Mouse (Mus musculus): ENCODE data around the gene Gm6034.
"Not testable (repeated sequence)": the region's sequence is repeated elsewhere in the genome, so short reads cannot be mapped to it uniquely, and the experiment has no call there.

Gm6034 gene

DNA sequence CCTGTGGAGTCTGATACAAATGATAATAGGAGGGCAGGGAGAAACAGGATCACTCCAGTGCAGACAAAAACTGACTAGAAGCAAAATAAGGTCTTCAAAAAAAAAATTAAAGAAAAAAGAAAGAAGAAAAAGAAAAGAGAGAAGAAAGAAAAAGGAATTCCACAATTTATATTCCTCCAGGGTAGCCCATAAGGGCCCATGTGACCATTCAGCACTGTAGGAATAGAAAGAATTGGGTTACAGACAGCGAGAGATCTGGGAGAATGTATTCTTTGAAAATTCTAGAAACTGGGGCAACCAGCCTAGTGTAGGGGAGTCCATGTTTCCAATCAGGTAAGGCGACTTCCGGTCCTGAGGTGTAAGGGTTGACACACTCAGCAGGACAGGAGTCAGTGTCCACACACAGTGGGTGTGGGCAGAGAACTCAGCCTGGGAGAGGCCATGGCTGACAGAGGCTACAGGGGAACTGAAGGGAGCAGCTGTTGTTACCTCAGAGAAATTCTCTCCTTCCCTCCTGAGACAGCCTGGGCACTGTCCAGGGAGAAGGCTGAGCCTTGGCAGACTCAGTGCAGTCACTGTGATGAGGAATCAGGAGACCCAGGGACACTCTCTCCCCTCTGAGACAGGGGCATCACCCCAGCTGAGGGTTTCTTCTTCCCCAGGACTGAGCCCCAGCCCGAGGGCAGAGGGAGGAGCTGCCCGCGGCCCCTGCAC, 39.9 kb downstream of the Gm6034 start:
- DNase-seq (ENCODE audit: low read depth), result not testable (repeated sequence)

DNA sequence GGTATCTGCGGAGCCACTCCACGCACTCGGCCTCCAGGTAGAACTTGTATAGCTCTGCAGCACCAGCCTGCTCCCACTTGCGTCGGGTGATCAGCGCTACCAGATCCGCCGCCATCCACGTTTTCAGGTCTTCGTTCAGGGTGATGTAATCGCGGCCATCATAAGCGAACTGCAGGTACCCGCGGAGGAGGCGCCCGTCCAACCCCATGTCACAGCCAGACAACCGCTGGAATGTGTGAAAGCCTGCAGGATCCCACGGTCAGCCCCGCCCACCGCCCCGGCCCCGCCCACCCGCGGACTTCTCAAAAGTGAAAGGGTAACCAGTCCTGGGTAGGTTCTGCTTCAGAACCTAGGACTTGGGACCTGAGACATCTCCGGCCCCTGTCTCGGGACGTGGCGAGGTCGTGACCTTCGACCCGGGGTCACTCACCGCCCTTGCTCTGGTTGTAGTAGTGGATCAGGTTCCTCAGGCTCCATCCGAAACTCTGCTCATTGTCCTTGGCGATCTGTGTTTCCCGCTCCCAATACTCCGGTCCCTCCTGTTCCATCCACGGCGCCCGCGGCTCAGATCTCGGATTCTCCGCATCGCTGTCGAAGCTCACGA, 40.6 kb downstream of the Gm6034 start:
- DNase-seq (ENCODE audit: low read depth), result no peak

DNA sequence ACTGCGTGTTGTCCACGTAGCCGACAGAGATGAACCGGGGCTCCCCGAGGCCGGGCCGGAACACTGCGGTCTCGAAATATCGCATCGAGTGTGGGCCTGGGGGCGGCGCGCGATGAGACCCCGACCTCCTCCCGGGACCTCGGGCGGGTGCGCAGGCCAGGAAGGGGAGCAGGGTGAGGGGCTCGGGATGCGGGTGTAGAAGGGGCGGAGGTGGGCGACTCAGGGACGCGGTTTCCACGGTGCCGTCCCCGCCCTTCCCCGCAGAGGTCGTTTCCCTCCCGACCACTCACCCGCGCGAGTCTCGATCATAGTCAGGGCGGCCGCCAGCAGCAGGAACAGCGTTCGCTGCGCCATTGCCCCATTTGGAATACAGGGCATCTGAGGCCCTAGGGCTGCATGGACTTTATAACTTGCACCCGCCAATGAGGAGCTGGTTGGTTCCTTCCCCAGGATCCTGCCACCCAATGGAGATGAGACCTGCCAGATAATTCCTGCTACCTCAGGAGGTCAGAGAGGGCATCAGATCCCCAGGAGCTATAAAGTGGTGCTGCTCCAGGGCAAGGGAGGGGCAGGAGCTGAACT, 41.2 kb downstream of the Gm6034 start:
- DNase-seq (ENCODE audit: low read depth), result no peak

DNA sequence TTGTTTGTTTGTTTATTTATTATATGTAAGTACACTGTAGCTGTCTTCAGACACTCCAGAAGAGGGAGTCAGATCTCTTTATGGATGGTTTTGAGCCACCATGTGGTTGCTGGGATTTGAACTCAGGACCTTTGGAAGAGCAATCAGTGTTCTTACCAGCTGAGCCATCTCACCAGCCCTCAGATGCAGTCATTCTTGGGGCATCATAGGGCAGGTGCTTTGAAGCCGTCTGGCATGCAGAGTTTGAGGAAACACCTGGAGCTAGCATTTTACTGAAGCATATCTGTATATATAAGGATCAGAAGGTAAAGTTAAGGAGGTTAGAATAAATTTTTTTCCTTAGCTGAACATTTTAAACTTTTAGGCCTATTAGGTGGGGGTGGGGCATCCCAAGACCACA, 43.2 kb downstream of the Gm6034 start:
- not testable (repeated sequence) for DNase-seq (ENCODE audit: low read depth)

DNA sequence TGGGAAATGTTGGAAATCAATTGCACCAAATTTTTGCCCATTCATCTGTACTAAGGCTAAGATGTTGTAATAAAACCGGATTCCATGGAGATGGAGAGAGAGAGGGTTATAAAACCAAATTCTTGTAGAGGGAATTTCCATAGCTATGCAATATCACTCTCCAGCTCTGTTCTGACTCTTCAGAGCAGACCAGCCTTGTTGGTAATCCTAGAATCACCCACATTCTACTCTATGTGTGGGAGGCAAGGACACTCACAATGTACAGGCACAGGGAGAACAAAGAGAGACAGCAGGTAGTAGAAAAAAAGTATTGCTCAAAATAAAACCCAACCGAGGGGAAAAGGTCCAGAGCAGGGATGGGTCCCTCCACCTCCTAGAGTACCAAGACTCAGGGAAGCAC, 49.2 kb downstream of the Gm6034 start:
- DNase-seq (ENCODE audit: low read depth), result not testable (repeated sequence)

DNA sequence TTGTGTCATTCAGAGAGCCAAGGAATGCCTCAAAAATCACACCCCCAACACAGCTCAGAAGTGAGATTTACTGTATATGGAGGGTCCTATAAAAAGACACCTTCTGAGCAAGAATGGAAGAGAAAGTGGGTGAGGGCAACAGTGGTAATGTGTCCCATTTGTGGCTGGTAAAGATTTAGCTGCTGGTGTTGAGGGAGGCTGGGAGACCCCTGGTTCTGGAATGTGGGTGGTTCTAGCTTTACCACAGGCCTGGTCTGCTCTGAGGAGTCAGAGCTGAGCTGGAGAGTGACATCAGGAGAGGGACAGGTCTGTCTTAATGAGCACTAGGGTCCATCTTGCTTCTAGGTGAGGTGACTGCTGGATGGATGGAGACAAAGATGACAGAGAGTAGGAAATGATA, 49.8 kb downstream of the Gm6034 start:
- not testable (repeated sequence) for DNase-seq (ENCODE audit: low read depth)

DNA sequence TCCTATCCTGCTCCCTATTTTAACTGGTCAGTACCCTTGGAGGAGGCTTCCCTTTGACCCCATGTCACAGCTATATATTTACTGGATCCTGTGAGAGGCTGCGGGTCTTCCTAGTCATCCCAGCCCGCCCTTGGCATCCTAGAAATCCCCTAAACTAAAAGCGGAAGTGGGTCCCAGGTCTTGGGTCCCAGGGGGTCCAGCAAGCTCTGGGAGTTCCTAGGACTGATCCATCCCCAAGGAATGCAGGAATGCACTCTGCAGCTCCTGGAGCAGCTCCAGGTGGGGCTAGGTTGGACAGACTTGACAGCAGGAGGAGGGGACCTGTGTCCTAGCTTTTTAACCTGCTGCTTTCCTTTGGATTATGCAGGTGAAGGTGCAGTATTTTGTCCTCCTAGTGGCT, 51.2 kb downstream of the Gm6034 start:
- no peak for DNase-seq (ENCODE audit: low read depth)

DNA sequence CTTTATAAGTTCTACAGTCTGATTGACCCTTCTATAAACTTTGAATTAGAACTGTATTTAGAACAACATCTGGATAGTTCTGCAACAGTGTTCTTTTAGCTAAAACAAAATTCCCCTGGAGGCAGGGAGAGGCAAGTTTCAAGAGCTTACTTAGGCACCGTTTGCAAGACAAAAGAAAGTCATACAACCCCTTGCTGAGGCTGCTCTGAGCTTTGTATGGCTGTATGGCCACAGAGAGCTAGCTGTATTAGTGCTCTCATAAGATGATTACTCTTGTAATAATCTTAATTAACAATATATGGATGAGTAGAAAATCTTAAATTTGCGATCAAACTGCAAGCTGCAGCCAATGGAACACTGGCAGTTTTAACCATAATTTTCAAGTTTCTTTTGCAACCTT, 56.8 kb downstream of the Gm6034 start:
- DNase-seq (ENCODE audit: low read depth), result not testable (repeated sequence)

DNA sequence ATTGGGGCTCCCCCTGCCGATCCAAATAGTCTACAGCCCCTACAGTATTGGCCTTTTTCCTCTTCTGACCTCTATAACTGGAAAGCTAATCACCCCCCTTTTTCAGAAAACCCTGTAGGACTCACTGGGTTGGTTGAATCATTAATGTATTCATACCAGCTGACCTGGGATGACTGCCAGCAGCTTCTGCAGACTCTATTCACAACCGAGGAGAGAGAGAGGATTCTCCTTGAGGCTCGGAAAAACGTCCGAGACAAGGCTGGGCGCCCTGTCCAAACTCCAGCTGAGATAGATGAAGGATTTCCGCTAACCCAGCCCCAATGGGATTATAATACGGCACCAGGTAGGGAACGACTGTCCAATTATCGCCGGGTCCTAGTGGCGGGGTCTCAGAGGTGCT, 59.3 kb downstream of the Gm6034 start:
- not testable (repeated sequence) for DNase-seq (ENCODE audit: low read depth)

Data from 416B (cell line).